Mouse (Mus musculus) liver, postnatal 0 days (tissue): ENCODE data around the gene Fgf12.

ENCODE experiments used
- CTCF ChIP-seq: sonication (generic); IDR thresholded peaks from 2 replicates; pipeline ENCODE4 v1.5.1; 2016; ENCODE audit warnings: antibody characterized with exemption, low read depth
- EP300 ChIP-seq: IDR thresholded peaks from 2 replicates; pipeline ENCODE4 v1.6.1; 2016; ENCODE audit warnings: antibody characterized with exemption, low read depth, mild to moderate bottlenecking

DNA sequence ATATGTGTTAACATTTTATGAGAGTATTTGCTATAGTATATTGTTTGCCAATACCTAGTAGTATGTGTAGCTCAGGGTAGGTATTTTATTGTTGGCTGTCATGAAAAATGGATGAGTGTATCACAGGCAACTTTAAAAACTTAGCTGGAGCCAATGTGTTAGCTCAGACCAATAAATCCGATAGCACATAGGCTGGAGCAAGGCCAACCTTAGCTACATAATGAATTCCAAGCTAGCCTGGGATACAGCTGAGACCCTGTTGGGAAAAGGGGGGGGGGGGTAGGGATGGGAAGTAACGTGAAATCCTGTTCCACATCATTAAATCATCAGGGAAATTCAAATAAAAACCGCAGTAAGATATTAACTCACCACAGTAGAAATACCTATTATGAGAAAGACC, 18.4 kb downstream of the Fgf12 start:
- TF ChIP-seq EP300 (no peak), CTCF (no peak)
